Mouse (Mus musculus) midbrain, embryonic 16.5 days (tissue): ENCODE data around the gene Plekhm3. TPM values are rescaled to one million over a fixed set of nuclear protein-coding genes. Genes with fewer than 3 reads are reported as not detected.

Source experiments
- ATAC-seq: fragments of 200-750 bp; cut with Nextera tagmentation; 2 replicates; pipeline ENCODE4 v1.8.0; 2017; ENCODE audit warnings: moderate TSS enrichment
- H3K27ac ChIP-seq: fragments of 300-500 bp; sonication (generic); 2 replicates; pipeline ENCODE4 v1.5.1; 2014; ENCODE audit warnings: mild to moderate bottlenecking, low read length, mixed read lengths
- H3K27me3 ChIP-seq: fragments of 300-500 bp; sonication (generic); 2 replicates; pipeline ENCODE4 v1.6.1; 2014; ENCODE audit warnings: low read depth, low read length, mixed read lengths; ENCODE audit not compliant: control insufficient read depth, insufficient read depth
- H3K36me3 ChIP-seq: fragments of 300-500 bp; sonication (generic); 2 replicates; pipeline ENCODE4 v1.6.1; 2014; ENCODE audit warnings: mild to moderate bottlenecking, low read length, moderate library complexity, mixed read lengths; ENCODE audit not compliant: control insufficient read depth, insufficient read depth
- H3K4me1 ChIP-seq: fragments of 300-500 bp; sonication (generic); 2 replicates; pipeline ENCODE4 v1.6.1; 2014; ENCODE audit warnings: mild to moderate bottlenecking, low read length, mixed read lengths; ENCODE audit not compliant: control insufficient read depth, insufficient read depth
- H3K4me2 ChIP-seq: fragments of 300-500 bp; sonication (generic); 2 replicates; pipeline ENCODE4 v1.6.1; 2014; ENCODE audit warnings: mild to moderate bottlenecking, low read length, mixed read lengths
- H3K4me3 ChIP-seq: fragments of 300-500 bp; sonication (generic); 2 replicates; pipeline ENCODE4 v1.5.1; 2014; ENCODE audit warnings: low read depth, mild to moderate bottlenecking, low read length, moderate library complexity, mixed read lengths
- H3K9ac ChIP-seq: fragments of 300-500 bp; sonication (generic); 2 replicates; pipeline ENCODE4 v1.6.1; 2014; ENCODE audit warnings: low read depth, low read length, mixed read lengths
- H3K9me3 ChIP-seq: fragments of 300-500 bp; sonication (generic); replicated peaks from 2 replicates; pipeline ENCODE4 v1.6.1; 2014; ENCODE audit warnings: mild to moderate bottlenecking, low read length, mixed read lengths; ENCODE audit not compliant: control insufficient read depth, poor library complexity, severe bottlenecking
- whole genome bisulfite sequencing: fragments of 180-500 bp; shearing (Covaris S2); extraction: QIAGEN DNeasy Blood & Tissue Kit; methylation state at CpG from one replicate; pipeline ENCODE4 v1.1.7; 2014; 5-methylcytosine and 5-hydroxymethylcytosine counted together
- polyA plus RNA-seq: library from polyadenylated mRNA; unstranded; fragments of >200 nt; fragmentation: Nextera tagmentation; extraction: Ambion mirVana; gene quantifications from 2 replicates; pipeline ENCODE4 v1.2.1, GENCODE M21; 2015

The Plekhm3 gene
- polyA plus RNA-seq, 1 experiment from 2014 or later = 10.4 TPM

GRCm38 (mm10) chr1:64853738-64854730 lies 102.6 kb downstream of the Plekhm3 start:
- H3K9me3 ChIP-seq = no peaks in the 10 kb centered on the region
- H3K36me3 ChIP-seq = no peaks in the 10 kb centered on the region
- H3K4me2 ChIP-seq = no peak overlapping the region
- H3K27ac ChIP-seq = no peak overlapping the region
- H3K27me3 ChIP-seq = no peaks in the 10 kb centered on the region
- no peak overlapping the region for H3K4me3 ChIP-seq
- ATAC-seq = peak; percentile 72
- peaks cover 3% of the 10 kb centered on the region; the same call in 1 of the 2 replicates for H3K4me1 ChIP-seq
- H3K9ac ChIP-seq = no peak overlapping the region
- WGBS = 24% methylated on average over 5 of the region's 5 CpGs

GRCm38 (mm10) chr1:64853244-64853643 lies 103.4 kb downstream of the Plekhm3 start:
- H3K4me2 ChIP-seq = no peak overlapping the region
- H3K9me3 ChIP-seq = no peaks in the 10 kb centered on the region
- 71% methylated on average over 2 of the region's 2 CpGs for WGBS
- no peaks in the 10 kb centered on the region for H3K27me3 ChIP-seq
- H3K4me1 ChIP-seq = peaks cover 3% of the 10 kb centered on the region; the same call in 1 of the 2 replicates
- H3K9ac ChIP-seq = no peak overlapping the region
- no peak for ATAC-seq
- H3K4me3 ChIP-seq = no peak overlapping the region
- no peak overlapping the region for H3K27ac ChIP-seq
- no peaks in the 10 kb centered on the region for H3K36me3 ChIP-seq

- H3K4me2 ChIP-seq = no peak overlapping the region
- no peak overlapping the region for H3K27ac ChIP-seq
- H3K4me1 ChIP-seq = peaks cover 8% of the 10 kb centered on the region; the same call in 1 of the 2 replicates
- no peak overlapping the region for H3K9ac ChIP-seq
- H3K36me3 ChIP-seq = no peaks in the 10 kb centered on the region
- ATAC-seq = no peak
- no peak overlapping the region for H3K4me3 ChIP-seq
- H3K9me3 ChIP-seq = no peaks in the 10 kb centered on the region
- H3K27me3 ChIP-seq = no peaks in the 10 kb centered on the region
- WGBS = 68% methylated on average over 2 of the region's 2 CpGs
Measured at GRCm38 (mm10) chr1:64852272-64852671, 104.4 kb downstream of the Plekhm3 start.

- Histone ChIP-seq H3K9me3 (no peaks in the 10 kb centered on the region), H3K27ac (no peak overlapping the region), H3K4me1 (peaks cover 8% of the 10 kb centered on the region; the same call in 1 of the 2 replicates), H3K4me3 (no peak overlapping the region), H3K36me3 (no peaks in the 10 kb centered on the region), H3K9ac (no peak overlapping the region), H3K4me2 (no peak overlapping the region), H3K27me3 (no peaks in the 10 kb centered on the region)
- ATAC-seq = no peak
- 62% methylated on average over 2 of the region's 2 CpGs for WGBS
Measured at GRCm38 (mm10) chr1:64850345-64850744, 106.3 kb downstream of the Plekhm3 start.

GRCm38 (mm10) chr1:64848996-64849395 lies 107.6 kb downstream of the Plekhm3 start:
- WGBS = 28% methylated on average over 1 of the region's 1 CpGs
- no peak for ATAC-seq

GRCm38 (mm10) chr1:64848081-64848480 lies 108.5 kb downstream of the Plekhm3 start:
- H3K9ac ChIP-seq = no peak overlapping the region
- no peaks in the 10 kb centered on the region for H3K36me3 ChIP-seq
- WGBS = 42% methylated on average over 7 of the region's 7 CpGs
- no peak for ATAC-seq
- H3K4me2 ChIP-seq = no peak overlapping the region
- H3K4me1 ChIP-seq = 0 out of 2 replicates have a peak, but pooled peaks cover 5% of the 10 kb centered on the region
- H3K27ac ChIP-seq = no peak overlapping the region
- no peak overlapping the region for H3K4me3 ChIP-seq
- no peaks in the 10 kb centered on the region for H3K27me3 ChIP-seq
- no peaks in the 10 kb centered on the region for H3K9me3 ChIP-seq

More at GRCm38 (mm10) chr1:64848996-64849395, 107.6 kb downstream of the Plekhm3 start:
- Histone ChIP-seq H3K36me3 (no peaks in the 10 kb centered on the region), H3K27me3 (no peaks in the 10 kb centered on the region), H3K9ac (no peak overlapping the region), H3K4me2 (no peak overlapping the region), H3K9me3 (no peaks in the 10 kb centered on the region), H3K4me3 (no peak overlapping the region), H3K27ac (no peak overlapping the region), H3K4me1 (peaks cover 5% of the 10 kb centered on the region; the same call in 1 of the 2 replicates)

- no peaks in the 10 kb centered on the region for H3K27me3 ChIP-seq
- H3K4me3 ChIP-seq = no peak overlapping the region
- 0 out of 2 replicates have a peak, but pooled peaks cover 5% of the 10 kb centered on the region for H3K4me1 ChIP-seq
- H3K4me2 ChIP-seq = no peak overlapping the region
- H3K9me3 ChIP-seq = no peaks in the 10 kb centered on the region
- H3K9ac ChIP-seq = no peak overlapping the region
- ATAC-seq = no peak
- no peaks in the 10 kb centered on the region for H3K36me3 ChIP-seq
- no peak overlapping the region for H3K27ac ChIP-seq
Measured at GRCm38 (mm10) chr1:64847565-64847964, 109.1 kb downstream of the Plekhm3 start.

DNA sequence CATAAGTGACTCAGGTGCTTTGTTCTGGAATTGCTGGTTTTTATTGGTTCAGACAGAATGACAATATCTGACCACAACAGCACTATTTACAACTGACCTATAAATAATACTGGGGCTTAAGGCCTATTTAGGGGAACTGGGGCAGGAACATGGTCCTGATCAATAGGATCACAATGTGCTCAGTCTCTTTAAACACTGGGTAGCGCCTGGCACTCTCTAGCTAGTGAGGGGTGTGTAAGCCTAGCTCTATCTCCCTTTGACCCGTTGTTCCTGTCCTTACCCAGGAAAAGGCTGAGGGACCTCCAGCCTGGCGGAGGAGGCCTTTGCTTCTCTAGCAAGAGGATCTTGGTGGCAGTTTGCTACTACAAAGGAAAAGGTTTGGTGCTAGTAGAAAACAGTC lies 111.6 kb downstream of the Plekhm3 start:
- Histone ChIP-seq H3K4me1 (0 out of 2 replicates have a peak, but pooled peaks cover 5% of the 10 kb centered on the region), H3K27ac (no peak overlapping the region), H3K4me3 (no peak overlapping the region), H3K36me3 (no peaks in the 10 kb centered on the region), H3K27me3 (no peaks in the 10 kb centered on the region), H3K9ac (no peak overlapping the region), H3K4me2 (no peak overlapping the region), H3K9me3 (no peaks in the 10 kb centered on the region)
- WGBS = 71% methylated on average over 3 of the region's 3 CpGs
- no peak for ATAC-seq
